Mouse (Mus musculus) monocyte, adult 59 days (primary cell): ENCODE data around the gene Cyp2s1. TPM values are rescaled to one million over a fixed set of nuclear protein-coding genes. Genes with fewer than 3 reads are reported as not detected.

Experiments
- total RNA-seq, 2 experiments: library from RNA; stranded (reverse); gene quantifications; one replicate each; pipeline ENCODE4 v1.2.4; 2023

Cyp2s1 gene
- total RNA-seq, result 1 to 10 TPM in 1 of 2 experiments, under 1 TPM in 1; 0.29 to 1.0 TPM

GRCm38 (mm10) chr7:25816241-25816919 lies at the start of gene Cyp2s1:
Cyp2s1 (minus strand) TSS chr7:25816913.

GRCm38 (mm10) chr7:25788220-25789128 lies 28.2 kb downstream of the Cyp2s1 start, which contains the start of gene Axl:
Axl (minus strand) TSS chr7:25788705.

GRCm38 (mm10) chr7:25754738-25755467 lies 61.8 kb downstream of the Cyp2s1 start, which contains the start of gene Hnrnpul1:
Hnrnpul1 (minus strand) TSS chr7:25754757.

Other genes starting within 250 kb of the Cyp2s1 start
- not detected for gene Erich4, start 201.0 kb downstream of the Cyp2s1 start, total RNA-seq
- gene Dmac2, start 197.5 kb downstream of the Cyp2s1 start, total RNA-seq, result 10 to 100 TPM; 40.2 to 41.1 TPM
- gene B3gnt8, start 190.3 kb downstream of the Cyp2s1 start, total RNA-seq, result 10 to 100 TPM; 26.8 to 28.9 TPM
- gene Bckdha, start 157.9 kb downstream of the Cyp2s1 start, total RNA-seq, result 10 to 100 TPM; 60.3 to 69.9 TPM
- gene Exosc5, start 157.7 kb downstream of the Cyp2s1 start, total RNA-seq, result 10 to 100 TPM; 45.7 to 46.0 TPM
- gene Tmem91, start 141.7 kb downstream of the Cyp2s1 start, total RNA-seq, result not detected
- gene B9d2, start 136.1 kb downstream of the Cyp2s1 start, total RNA-seq, result 10 to 100 TPM; 49.8 to 58.0 TPM
- gene Tgfb1, start 129.9 kb downstream of the Cyp2s1 start, total RNA-seq, result 100 to 1,000 TPM; 817 to 823 TPM
- 100 to 1,000 TPM; 102 to 110 TPM for gene Ccdc97, start 97.8 kb downstream of the Cyp2s1 start, total RNA-seq
- 100 to 1,000 TPM; 208 to 211 TPM for gene Hnrnpul1, start 62.2 kb downstream of the Cyp2s1 start, total RNA-seq
- 100 to 1,000 TPM; 341 to 348 TPM for gene Axl, start 28.2 kb downstream of the Cyp2s1 start, total RNA-seq
- not detected for gene Cyp2b10, start 80.7 kb upstream of the Cyp2s1 start, total RNA-seq
- gene Cyp2b13, start 244.6 kb upstream of the Cyp2s1 start, total RNA-seq, result not detected